ENCODE assay signal across 10 mouse cellular contexts in the genomic region with DNA sequence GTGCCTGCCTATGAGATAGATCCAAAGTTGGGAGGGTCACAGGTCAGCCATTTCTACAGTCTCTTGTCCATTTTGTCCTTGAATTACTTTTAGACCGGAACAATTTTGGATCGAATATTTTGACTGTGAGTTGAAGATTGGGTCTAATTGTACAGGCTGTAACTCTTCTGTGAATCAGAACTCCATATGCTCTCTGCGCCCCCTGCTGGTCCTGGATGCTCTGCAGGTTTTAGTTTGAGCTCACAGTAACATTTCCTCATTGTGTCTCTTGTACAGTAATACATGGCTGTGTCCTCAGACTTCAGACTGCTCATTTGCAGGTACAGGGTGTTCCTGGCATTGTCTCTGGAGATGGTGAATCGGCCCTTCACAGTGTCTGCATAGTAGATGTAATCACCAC.
A peak's percentile ranks its signal among the peaks of the same experiment; 100 is the strongest.
DNase-seq lines count a peak whose midpoint lies in the region; ATAC-seq and TF ChIP-seq lines count a peak whose summit lies in the region.
"Had no signal": no experiment of that assay in that cellular context is flagged by ENCODE, and none has a peak within 500 bp of the region (broad histone marks: within the 10 kb centered on the region; RNA-seq: fewer than 3 reads in every experiment).

No protein-coding gene starts in this region.

- no peaks in the 10 kb centered on the region for H3K9me3 ChIP-seq in CH12.LX (replicated peaks; ENCODE audit: low read length)
- no peaks in the 10 kb centered on the region for H3K9me3 ChIP-seq in MEL (replicated peaks; ENCODE audit: insufficient read depth, low read length)
- H3K9me3 ChIP-seq: heart, embryonic 10.5 days had no signal

- dilution Hi-C loops in CH12.LX (cut with MboI; ENCODE audit: extremely low pct_ligation_motif_present, extremely low pct_unique_long_range_greater_than_20kb, low sequenced_read_pairs) = no loop called here

- H3K4me2 ChIP-seq in CH12.LX (ENCODE audit: insufficient read depth, low read depth, poor library complexity, severe bottlenecking) = no peak overlapping the region

- no peak overlapping the region for H3K4me3 ChIP-seq in CH12.LX (replicated peaks in 1 of 3; ENCODE audit: low read depth in 2 of 3, low read length in 2 of 3, poor library complexity in 1 of 3)
- H3K4me3 ChIP-seq in MEL (ENCODE audit: control insufficient read depth in 1 of 2, insufficient read depth in 1 of 2, low read depth in 2 of 2, low read length in 2 of 2) = no peak overlapping the region
- H3K4me3 ChIP-seq: erythroblast, embryonic 14.5 days; heart, embryonic 10.5 days had no signal

- H3K27ac ChIP-seq in CH12.LX (ENCODE audit: insufficient read depth, low read depth) (no peak overlapping the region), MEL (ENCODE audit: control insufficient read depth, low read depth, low read length) (no peak overlapping the region)
- H3K27ac ChIP-seq: heart, embryonic 10.5 days; macrophage had no signal

- TF ChIP-seq CTCF in CH12.LX (conservative IDR thresholded peaks at IDR 0.05 in 1 of 2, IDR thresholded peaks at IDR 0.05 in 1 of 2; ENCODE audit: low read depth in 2 of 2, low read length in 2 of 2) (peak; percentile 42 to 59; a peak in 2 of 4 replicates), MEL (IDR thresholded peaks at IDR 0.05 in 2 of 3, conservative IDR thresholded peaks at IDR 0.05 in 1 of 3; ENCODE audit: control insufficient read depth in 1 of 3, insufficient read depth in 1 of 3, low read depth in 2 of 3, low read length in 3 of 3, poor library complexity in 1 of 3, severe bottlenecking in 1 of 3) (no peak)

- H3K4me1 ChIP-seq in CH12.LX (ENCODE audit: control insufficient read depth in 1 of 2, insufficient read depth in 2 of 2) (no peaks in the 10 kb centered on the region), MEL (ENCODE audit: control insufficient read depth in 1 of 2, insufficient read depth in 2 of 2, low read length in 2 of 2) (no peaks in the 10 kb centered on the region)
- H3K4me1 ChIP-seq: heart, embryonic 10.5 days had no signal

- H3K9ac ChIP-seq in CH12.LX (ENCODE audit: insufficient read depth, low read depth) (no peak overlapping the region), MEL (ENCODE audit: control insufficient read depth, low read depth, low read length, poor library complexity, severe bottlenecking) (no peak overlapping the region)

- H3K27me3 ChIP-seq in CH12.LX (replicated peaks) (peaks cover 2% of the 10 kb centered on the region), MEL (ENCODE audit: control insufficient read depth in 1 of 2, insufficient read depth in 2 of 2, low read length in 2 of 2) (no peaks in the 10 kb centered on the region)

- peak; percentile 65 for ATAC-seq in megakaryocyte progenitor cell, adult 5-6 weeks (replicated peaks; ENCODE audit: poor library complexity)
- ATAC-seq in megakaryocyte, adult 5-6 weeks (ENCODE audit: poor library complexity, severe bottlenecking) = no peak

- in situ Hi-C loops in CH12.LX (cut with MboI; ENCODE audit: low pct_ligation_motif_present, low pct_unique_long_range_greater_than_20kb, low sequenced_read_pairs) = no loop called here

- no peaks in the 10 kb centered on the region for H3K79me2 ChIP-seq in CH12.LX (replicated peaks; ENCODE audit: control insufficient read depth, extremely low read depth, insufficient read depth, poor library complexity, severe bottlenecking)
- H3K79me2 ChIP-seq in MEL (ENCODE audit: control insufficient read depth, insufficient read depth, low read length, poor library complexity) = no peaks in the 10 kb centered on the region

- TF ChIP-seq EP300 in CH12.LX (IDR thresholded peaks at IDR 0.05; ENCODE audit: low read length) (no peak), MEL (IDR thresholded peaks at IDR 0.05; ENCODE audit: low read depth in 1 of 2, low read length in 2 of 2) (no peak)

- no peak for TF ChIP-seq POLR2A in CH12.LX (IDR thresholded peaks at IDR 0.05; ENCODE audit: low read depth, low read length)
- TF ChIP-seq POLR2A in MEL (IDR thresholded peaks at IDR 0.05; ENCODE audit: control insufficient read depth in 1 of 2, insufficient read depth in 1 of 2, low read depth in 1 of 2, low read length in 2 of 2, poor library complexity in 1 of 2) = no peak

- peak; percentile 27 for DNase-seq in kidney, postnatal 10 days
- no peak for DNase-seq in kidney, adult 11 months
- DNase-seq in CH12.LX (ENCODE audit: extremely low read depth) (peak; percentile 39), MEL (ENCODE audit: low read depth, low spot score) (peak; percentile 2)
- DNase-seq in T-cell, adult 2 months (ENCODE audit: low spot score) = no peak

- TF ChIP-seq RAD21 in CH12.LX (IDR thresholded peaks at IDR 0.05; ENCODE audit: low read depth, low read length) (peak; percentile 11), MEL (IDR thresholded peaks at IDR 0.05; ENCODE audit: low read depth, low read length) (no peak)

- H3K36me3 ChIP-seq in CH12.LX (replicated peaks in 1 of 2; ENCODE audit: control insufficient read depth in 1 of 2, insufficient read depth in 1 of 2, low read length in 1 of 2) (no peaks in the 10 kb centered on the region), MEL (ENCODE audit: control insufficient read depth in 1 of 2, insufficient read depth in 2 of 2, low read length in 2 of 2) (no peaks in the 10 kb centered on the region)
- H3K36me3 ChIP-seq: heart, embryonic 10.5 days had no signal

TF ChIP-seq in CH12.LX, 34 proteins besides CTCF, POLR2A, EP300 and RAD21:
- TF ChIP-seq RCOR1 (conservative IDR thresholded peaks at IDR 0.05; ENCODE audit: low read depth, low read length) = no peak
- TF ChIP-seq SMC3 (IDR thresholded peaks at IDR 0.05; ENCODE audit: low read depth, low read length) = peak; percentile 32

TF ChIP-seq in MEL, 35 proteins besides CTCF, POLR2A, EP300 and RAD21:
- TF ChIP-seq NELFE (IDR thresholded peaks at IDR 0.05; ENCODE audit: low read depth, low read length) (no peak), ZNF384 (IDR thresholded peaks at IDR 0.05; ENCODE audit: low read depth, low read length) (no peak), NRF1 (IDR thresholded peaks at IDR 0.05; ENCODE audit: insufficient read depth, low read depth, low read length, poor library complexity, severe bottlenecking) (no peak), MXI1 (IDR thresholded peaks at IDR 0.05; ENCODE audit: low read depth, low read length) (no peak), KAT2A (conservative IDR thresholded peaks at IDR 0.05; ENCODE audit: low read depth, low read length) (no peak), MAFK (IDR thresholded peaks at IDR 0.05; ENCODE audit: borderline replicate concordance, low read depth, low read length) (no peak), JUND (IDR thresholded peaks at IDR 0.05; ENCODE audit: low read depth, low read length) (no peak), GABPA (IDR thresholded peaks at IDR 0.05; ENCODE audit: low read depth, low read length) (no peak), MAX (IDR thresholded peaks at IDR 0.05; ENCODE audit: low read length) (no peak), GATA1 (IDR thresholded peaks at IDR 0.05; ENCODE audit: low read depth, low read length) (no peak), TCF12 (IDR thresholded peaks at IDR 0.05; ENCODE audit: low read depth, low read length) (no peak), E2F4 (IDR thresholded peaks at IDR 0.05; ENCODE audit: borderline replicate concordance, low read depth, low read length) (no peak), CHD2 (IDR thresholded peaks at IDR 0.05; ENCODE audit: low read length) (no peak), UBTF (IDR thresholded peaks at IDR 0.05; ENCODE audit: borderline replicate concordance, insufficient read depth, low read depth, low read length) (no peak), TAL1 (IDR thresholded peaks at IDR 0.05; ENCODE audit: low read length) (no peak), ZC3H11A (IDR thresholded peaks at IDR 0.05; ENCODE audit: low read depth, low read length) (no peak), POLR2AphosphoS2 (IDR thresholded peaks at IDR 0.05; ENCODE audit: low read length) (no peak), BHLHE40 (IDR thresholded peaks at IDR 0.05; ENCODE audit: borderline replicate concordance, low read depth, low read length) (no peak), RCOR1 (IDR thresholded peaks at IDR 0.05; ENCODE audit: low read depth, low read length) (no peak), ELF1 (IDR thresholded peaks at IDR 0.05; ENCODE audit: low read depth, low read length) (no peak)

Comparison
In these comparisons a context has a peak if more than half of its experiments do, and no peak if none do; other contexts are left out.
1. DNase-seq: peak in kidney, postnatal 10 days (single experiment), CH12.LX (single experiment) and MEL (single experiment); none in kidney, adult 11 months (single experiment) and T-cell, adult 2 months (single experiment).
2. CTCF ChIP-seq: peak in CH12.LX (2 of 2); none in MEL (0 of 3).